Mouse (Mus musculus) kidney, embryonic 15.5 days (tissue): Measurements from ENCODE around the gene Sipa1l3. TPM values are rescaled to one million over a fixed set of nuclear protein-coding genes. Genes with fewer than 3 reads are reported as not detected.

Experiments
- ATAC-seq: fragments of 200-750 bp; cut with Nextera tagmentation; replicated peaks from 2 replicates; pipeline ENCODE4 v1.8.0; 2017; ENCODE audit warnings: moderate TSS enrichment; ENCODE audit not compliant: low FRiP score
- H3K27ac ChIP-seq: fragments of 300-500 bp; sonication (generic); 2 replicates; pipeline ENCODE4 v1.5.1; 2015; ENCODE audit warnings: mild to moderate bottlenecking, inconsistent platforms
- H3K27me3 ChIP-seq: fragments of 300-500 bp; sonication (generic); 2 replicates; pipeline ENCODE4 v1.6.1; 2015; ENCODE audit warnings: inconsistent platforms
- H3K36me3 ChIP-seq: fragments of 300-500 bp; sonication (generic); 2 replicates; pipeline ENCODE4 v1.6.1; 2015; ENCODE audit warnings: inconsistent platforms
- H3K4me1 ChIP-seq: fragments of 300-500 bp; sonication (generic); 2 replicates; pipeline ENCODE4 v1.6.1; 2015; ENCODE audit warnings: inconsistent platforms
- H3K4me2 ChIP-seq: fragments of 300-500 bp; sonication (generic); 2 replicates; pipeline ENCODE4 v1.6.1; 2015; ENCODE audit warnings: moderate library complexity, mild to moderate bottlenecking, inconsistent platforms
- H3K4me3 ChIP-seq: fragments of 300-500 bp; sonication (generic); replicated peaks from 2 replicates; pipeline ENCODE4 v1.5.1; 2015; ENCODE audit warnings: mild to moderate bottlenecking, inconsistent platforms
- H3K9ac ChIP-seq: fragments of 300-500 bp; sonication (generic); 2 replicates; pipeline ENCODE4 v1.6.1; 2015; ENCODE audit warnings: mild to moderate bottlenecking, inconsistent platforms
- H3K9me3 ChIP-seq: fragments of 300-500 bp; sonication (generic); replicated peaks from 2 replicates; pipeline ENCODE4 v1.6.1; 2016; ENCODE audit warnings: inconsistent platforms
- WGBS: fragments of 180-500 bp; shearing (Covaris S2); methylation state at CpG from one replicate; pipeline ENCODE4 v1.1.7; 2015; ENCODE audit warnings: mixed read lengths; 5-methylcytosine and 5-hydroxymethylcytosine counted together
- polyA plus RNA-seq: library from polyadenylated mRNA; unstranded; fragments of >200 nt; fragmentation: Nextera tagmentation; extraction: Ambion mirVana; gene quantifications from 2 replicates; pipeline ENCODE4 v1.2.1, GENCODE M21; 2015

Gene Sipa1l3
- polyA plus RNA-seq, 1 experiment from 2014 or later: 14.4 TPM

- Histone ChIP-seq H3K27me3 (no peaks in the 10 kb centered on the region), H3K4me1 (peaks cover 49% of the 10 kb centered on the region), H3K27ac (no peak overlapping the region), H3K36me3 (no peaks in the 10 kb centered on the region), H3K9ac (no peak overlapping the region), H3K9me3 (no peaks in the 10 kb centered on the region), H3K4me2 (no peak overlapping the region), H3K4me3 (no peak overlapping the region)
- no peak for ATAC-seq
- WGBS: 65% methylated on average over 10 of the region's 10 CpGs
Measured at GRCm38 (mm10) chr7:29437072-29437471, 81.4 kb downstream of the Sipa1l3 start.

DNA sequence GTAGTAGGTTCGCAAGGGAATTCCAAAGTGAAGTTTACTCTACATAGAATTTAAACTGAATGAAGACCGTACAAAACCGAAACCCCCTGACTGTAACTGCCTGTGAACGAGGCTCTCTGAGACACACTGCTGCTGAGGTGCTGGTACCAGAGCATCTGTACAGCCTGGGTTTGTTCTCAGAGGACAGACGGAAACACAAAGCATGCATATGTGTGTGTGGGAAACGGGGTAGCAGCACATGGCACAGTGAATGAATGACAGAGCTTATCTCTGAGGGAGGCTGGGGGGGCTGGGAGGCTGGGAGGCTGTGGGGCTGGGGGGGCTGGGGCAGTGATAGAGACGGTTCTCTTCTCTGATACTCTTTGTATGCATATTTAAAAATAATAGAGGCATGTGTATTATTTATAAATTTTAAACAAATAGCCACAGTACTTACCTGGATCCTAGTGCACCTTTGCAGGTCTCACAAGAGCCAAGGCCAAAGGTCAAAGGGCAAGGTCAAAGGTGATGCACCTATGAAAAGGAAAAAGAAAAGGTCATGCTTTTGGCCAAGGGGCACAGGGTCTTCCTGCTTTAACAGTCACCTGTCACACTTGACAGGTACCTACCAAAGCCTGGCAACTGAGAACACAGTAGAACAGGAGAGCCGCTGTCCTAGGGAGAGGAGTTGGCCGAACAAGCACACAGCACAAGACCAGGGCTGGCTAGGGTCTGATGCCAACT is 84.0 kb downstream of the Sipa1l3 start:
- no peak overlapping the region for H3K4me2 ChIP-seq
- no peaks in the 10 kb centered on the region for H3K9me3 ChIP-seq
- no peak for ATAC-seq

DNA sequence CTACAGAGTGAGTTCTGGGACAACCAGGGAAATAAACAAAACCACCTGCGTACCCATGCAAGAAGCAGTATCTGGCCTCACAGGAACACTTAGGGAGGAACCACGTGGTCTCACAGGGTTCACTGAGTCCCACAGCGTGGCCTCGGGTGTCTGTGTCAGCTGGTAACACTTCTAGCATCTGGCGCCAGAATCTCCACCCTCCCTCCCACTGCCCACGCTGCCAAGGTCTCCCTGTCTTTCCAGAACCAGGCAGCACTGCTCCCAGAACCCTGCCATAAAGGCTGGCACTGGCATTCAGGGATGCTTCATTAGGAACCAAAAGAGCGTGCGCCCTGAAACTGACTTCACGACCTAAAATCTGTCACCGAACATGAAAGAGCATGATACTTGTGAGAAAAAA is 84.7 kb downstream of the Sipa1l3 start:
- no peaks in the 10 kb centered on the region for H3K9me3 ChIP-seq
- no peaks in the 10 kb centered on the region for H3K27me3 ChIP-seq
- H3K4me1 ChIP-seq: peaks cover 45% of the 10 kb centered on the region
- no peak overlapping the region for H3K27ac ChIP-seq
- H3K36me3 ChIP-seq: no peaks in the 10 kb centered on the region
- no peak for ATAC-seq
- no peak overlapping the region for H3K4me2 ChIP-seq
- H3K9ac ChIP-seq: no peak overlapping the region
- 79% methylated on average over 10 of the region's 10 CpGs for WGBS
- H3K4me3 ChIP-seq: no peak overlapping the region

More for the DNA sequence above, 84.0 kb downstream of the Sipa1l3 start:
- H3K9ac ChIP-seq: no peak overlapping the region
- WGBS: 87% methylated on average over 9 of the region's 9 CpGs
- H3K36me3 ChIP-seq: no peaks in the 10 kb centered on the region
- no peak overlapping the region for H3K4me3 ChIP-seq
- peaks cover 52% of the 10 kb centered on the region for H3K4me1 ChIP-seq
- no peaks in the 10 kb centered on the region for H3K27me3 ChIP-seq
- H3K27ac ChIP-seq: no peak overlapping the region

DNA sequence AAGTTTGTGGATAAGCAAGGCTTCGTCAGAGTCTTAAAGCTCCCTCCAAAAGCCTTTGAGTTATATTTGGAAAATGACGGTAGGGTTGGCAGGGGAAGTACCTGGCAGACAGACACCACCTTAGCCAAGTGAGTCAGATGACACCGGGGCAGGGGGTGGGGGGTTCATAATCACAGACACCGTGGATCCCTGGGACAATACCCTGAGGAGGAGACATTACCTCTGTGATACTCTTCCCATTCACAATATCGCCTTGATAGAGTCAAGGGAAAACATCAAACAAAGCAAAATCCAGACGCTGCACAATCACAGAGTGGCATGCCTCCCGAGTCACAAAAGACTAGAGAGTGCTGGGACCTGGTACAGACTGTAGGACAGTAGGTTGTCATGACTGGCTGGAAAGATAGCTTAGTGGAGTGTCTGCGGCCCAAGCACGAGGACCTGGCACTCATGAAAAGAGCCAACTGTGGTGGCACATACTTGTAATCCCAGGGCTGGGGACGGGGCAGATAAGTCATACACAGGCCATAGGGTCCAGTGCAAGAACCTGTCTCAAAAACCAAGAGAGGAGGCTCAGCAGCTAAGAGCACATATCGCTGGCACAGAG is 85.4 kb downstream of the Sipa1l3 start:
- Histone ChIP-seq H3K4me3 (no peak overlapping the region), H3K27ac (no peak overlapping the region), H3K9me3 (no peaks in the 10 kb centered on the region), H3K4me1 (peaks cover 43% of the 10 kb centered on the region), H3K27me3 (no peaks in the 10 kb centered on the region), H3K36me3 (no peaks in the 10 kb centered on the region), H3K4me2 (no peak overlapping the region), H3K9ac (no peak overlapping the region)
- no peak for ATAC-seq
- WGBS: 78% methylated on average over 11 of the region's 11 CpGs

GRCm38 (mm10) chr7:29432180-29432946 is 86.1 kb downstream of the Sipa1l3 start:
- Histone ChIP-seq H3K9me3 (no peaks in the 10 kb centered on the region), H3K4me1 (peaks cover 38% of the 10 kb centered on the region), H3K27ac (no peak overlapping the region), H3K4me2 (no peak overlapping the region), H3K9ac (no peak overlapping the region), H3K36me3 (no peaks in the 10 kb centered on the region), H3K27me3 (no peaks in the 10 kb centered on the region), H3K4me3 (no peak overlapping the region)
- 39% methylated on average over 15 of the region's 15 CpGs for WGBS
- peak; percentile 26; the same call in 1 of the 2 replicates for ATAC-seq

GRCm38 (mm10) chr7:29430739-29431211 is 87.7 kb downstream of the Sipa1l3 start:
- no peak for ATAC-seq
- Histone ChIP-seq H3K27ac (no peak overlapping the region), H3K4me3 (no peak overlapping the region), H3K36me3 (no peaks in the 10 kb centered on the region), H3K4me1 (peaks cover 31% of the 10 kb centered on the region), H3K9me3 (no peaks in the 10 kb centered on the region), H3K4me2 (no peak overlapping the region), H3K9ac (no peak overlapping the region), H3K27me3 (no peaks in the 10 kb centered on the region)
- 21% methylated on average over 6 of the region's 6 CpGs for WGBS

DNA sequence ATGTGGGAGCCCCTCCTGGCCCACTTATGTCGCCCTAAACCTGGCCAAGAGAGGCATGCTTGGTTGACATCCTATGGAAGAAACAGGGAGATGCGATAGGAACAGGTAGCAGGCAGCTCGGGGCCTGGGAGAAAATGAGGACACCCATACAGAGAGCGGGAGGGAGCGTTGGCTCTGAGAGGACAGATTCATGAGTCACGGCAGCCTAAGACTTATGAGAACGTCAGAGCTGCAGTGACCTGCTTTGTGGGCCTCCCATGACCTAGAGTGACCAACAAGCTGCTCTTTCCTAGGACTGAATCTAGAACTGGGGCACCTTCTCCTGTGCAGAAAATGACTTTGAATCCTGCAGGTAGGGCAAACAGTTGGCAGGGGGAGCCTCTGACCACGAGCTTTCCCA is 92.4 kb downstream of the Sipa1l3 start:
- Histone ChIP-seq H3K9ac (no peak overlapping the region), H3K4me3 (no peak overlapping the region), H3K4me1 (peaks cover 32% of the 10 kb centered on the region), H3K9me3 (no peaks in the 10 kb centered on the region), H3K4me2 (no peak overlapping the region), H3K27ac (no peak overlapping the region), H3K27me3 (no peaks in the 10 kb centered on the region), H3K36me3 (no peaks in the 10 kb centered on the region)
- no peak for ATAC-seq
- WGBS: 67% methylated on average over 8 of the region's 8 CpGs

- WGBS: 46% methylated on average over 7 of the region's 7 CpGs
- no peak overlapping the region for H3K4me2 ChIP-seq
- H3K9ac ChIP-seq: no peak overlapping the region
- peaks cover 26% of the 10 kb centered on the region for H3K4me1 ChIP-seq
- H3K9me3 ChIP-seq: no peaks in the 10 kb centered on the region
- ATAC-seq: no peak
- H3K36me3 ChIP-seq: no peaks in the 10 kb centered on the region
- no peaks in the 10 kb centered on the region for H3K27me3 ChIP-seq
- H3K27ac ChIP-seq: no peak overlapping the region
- no peak overlapping the region for H3K4me3 ChIP-seq
Measured at GRCm38 (mm10) chr7:29425413-29425827, 93.0 kb downstream of the Sipa1l3 start.

DNA sequence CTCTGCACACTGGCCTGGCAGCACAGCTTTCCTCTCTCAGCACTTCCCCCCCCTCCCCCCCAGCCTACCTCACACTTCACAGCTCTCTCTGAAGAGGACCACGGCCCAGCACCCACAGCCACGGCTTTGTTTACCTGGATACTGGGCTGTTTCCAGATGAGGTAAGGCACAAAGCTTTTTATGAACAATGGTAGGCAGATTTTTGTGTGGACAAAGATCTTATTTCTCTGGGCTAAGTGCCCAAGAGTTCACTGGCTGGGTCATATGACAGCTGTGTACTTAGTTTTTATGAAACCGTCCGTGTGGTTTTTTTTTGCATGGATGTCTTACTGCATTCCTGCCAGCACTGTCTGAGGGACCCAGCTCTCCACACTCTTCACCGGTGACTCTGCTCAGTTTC is 93.8 kb downstream of the Sipa1l3 start:
- ATAC-seq: no peak; the same call in 1 of the 2 replicates
- Histone ChIP-seq H3K27ac (peak overlapping the region; percentile 29; the same call in 1 of the 2 replicates), H3K9me3 (no peaks in the 10 kb centered on the region), H3K27me3 (no peaks in the 10 kb centered on the region), H3K36me3 (no peaks in the 10 kb centered on the region), H3K9ac (no peak overlapping the region), H3K4me1 (peaks cover 22% of the 10 kb centered on the region), H3K4me3 (no peak overlapping the region), H3K4me2 (no peak overlapping the region)
- WGBS: 25% methylated on average over 5 of the region's 5 CpGs

DNA sequence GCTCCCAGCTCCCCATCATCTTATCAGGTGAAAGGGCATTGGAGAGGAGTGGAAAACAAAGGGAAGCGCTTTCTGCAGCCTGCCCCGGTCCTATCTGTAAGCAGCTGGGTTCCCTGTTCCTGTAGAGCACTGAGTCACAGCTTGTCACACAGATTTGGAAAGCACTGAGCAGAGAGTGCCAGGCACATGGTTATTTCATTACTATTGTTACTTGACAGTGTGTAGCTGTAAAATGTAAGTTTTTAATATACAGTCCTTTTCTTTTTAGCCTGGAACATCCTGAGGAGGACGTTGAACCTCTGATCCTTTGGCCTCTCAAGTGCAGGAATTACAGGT is 96.6 kb downstream of the Sipa1l3 start:
- H3K4me1 ChIP-seq: peaks cover 36% of the 10 kb centered on the region
- no peak for ATAC-seq
- 73% methylated on average over 3 of the region's 3 CpGs for WGBS

GRCm38 (mm10) chr7:29421240-29421908 is 97.1 kb downstream of the Sipa1l3 start:
- no peak for ATAC-seq
- H3K27ac ChIP-seq: no peak overlapping the region
- H3K9ac ChIP-seq: no peak overlapping the region
- no peaks in the 10 kb centered on the region for H3K36me3 ChIP-seq
- no peaks in the 10 kb centered on the region for H3K27me3 ChIP-seq
- no peak overlapping the region for H3K4me2 ChIP-seq
- H3K4me3 ChIP-seq: no peak overlapping the region
- WGBS: 60% methylated on average over 12 of the region's 12 CpGs
- peaks cover 36% of the 10 kb centered on the region for H3K4me1 ChIP-seq
- H3K9me3 ChIP-seq: no peaks in the 10 kb centered on the region

More for the DNA sequence above, 96.6 kb downstream of the Sipa1l3 start:
- Histone ChIP-seq H3K27me3 (no peaks in the 10 kb centered on the region), H3K4me3 (no peak overlapping the region), H3K9ac (no peak overlapping the region), H3K27ac (no peak overlapping the region), H3K4me2 (no peak overlapping the region), H3K36me3 (no peaks in the 10 kb centered on the region), H3K9me3 (no peaks in the 10 kb centered on the region)

GRCm38 (mm10) chr7:29419836-29420235 is 98.6 kb downstream of the Sipa1l3 start:
- Histone ChIP-seq H3K4me2 (no peak overlapping the region), H3K4me1 (peaks cover 22% of the 10 kb centered on the region), H3K9ac (no peak overlapping the region), H3K27ac (no peak overlapping the region), H3K9me3 (no peaks in the 10 kb centered on the region), H3K27me3 (no peaks in the 10 kb centered on the region), H3K36me3 (no peaks in the 10 kb centered on the region), H3K4me3 (no peak overlapping the region)
- ATAC-seq: no peak
- 43% methylated on average over 4 of the region's 4 CpGs for WGBS
